Mouse (Mus musculus) olfactory bulb, adult 2 months (tissue): ENCODE results near the gene Mvb12b.

ENCODE experiments used
- CTCF ChIP-seq: fragments of 200-500 bp; IDR thresholded peaks from 2 replicates; pipeline ENCODE4 v1.5.1; 2012; ENCODE audit warnings: low read depth, mild to moderate bottlenecking, low read length, moderate library complexity; ENCODE audit not compliant: insufficient read depth
- POLR2A ChIP-seq: fragments of 200-500 bp; IDR thresholded peaks from 2 replicates; pipeline ENCODE4 v1.6.1; 2012; ENCODE audit warnings: mild to moderate bottlenecking, low read depth, low read length, moderate library complexity; ENCODE audit not compliant: insufficient read depth

DNA sequence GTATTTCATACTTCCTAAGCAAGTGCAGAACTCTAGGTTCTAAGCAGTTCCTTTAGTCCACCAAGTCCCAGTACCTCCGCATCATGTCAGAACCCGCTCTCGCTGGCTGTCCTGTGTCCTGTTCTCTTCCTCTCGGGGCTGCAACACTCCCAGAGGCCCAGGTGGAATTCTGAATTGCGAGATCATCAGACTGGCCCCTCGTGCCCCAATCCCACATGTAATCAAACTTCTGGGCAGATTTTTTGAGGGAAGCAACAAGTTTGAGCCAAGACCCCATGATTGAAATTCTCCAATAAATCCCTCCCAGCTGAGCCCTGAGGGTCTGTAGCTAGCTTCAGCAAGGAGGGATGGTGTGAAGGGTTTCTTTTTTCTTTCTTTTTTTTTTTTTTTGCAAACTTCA is 169.2 kb downstream of the Mvb12b start:
- no peak for TF ChIP-seq CTCF
- no peak for TF ChIP-seq POLR2A
